Mouse (Mus musculus): ENCODE data around the gene Klf9.

Gene Klf9

DNA sequence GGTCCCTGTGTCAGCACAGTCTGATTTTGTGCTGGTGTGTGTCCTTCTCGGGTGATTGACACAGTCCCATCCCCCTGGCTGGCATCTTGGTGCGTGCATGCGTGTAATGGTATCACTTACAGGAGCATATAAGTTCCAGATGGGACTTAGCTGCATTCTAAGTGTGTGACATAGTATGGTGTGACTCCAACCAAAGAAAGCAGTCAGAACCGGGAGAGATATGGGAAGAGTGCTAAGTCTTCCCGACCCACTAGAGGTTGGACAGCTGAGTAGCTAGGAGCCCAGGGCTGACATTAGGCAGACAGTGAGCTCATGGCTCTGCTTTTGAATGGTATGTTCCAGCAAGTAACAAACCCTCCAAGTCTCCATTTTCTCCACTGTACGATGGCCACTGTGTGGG is 21.9 kb downstream of the Klf9 start:
- DNase-seq (ENCODE audit: low spot score in 2 of 2): no peak

DNA sequence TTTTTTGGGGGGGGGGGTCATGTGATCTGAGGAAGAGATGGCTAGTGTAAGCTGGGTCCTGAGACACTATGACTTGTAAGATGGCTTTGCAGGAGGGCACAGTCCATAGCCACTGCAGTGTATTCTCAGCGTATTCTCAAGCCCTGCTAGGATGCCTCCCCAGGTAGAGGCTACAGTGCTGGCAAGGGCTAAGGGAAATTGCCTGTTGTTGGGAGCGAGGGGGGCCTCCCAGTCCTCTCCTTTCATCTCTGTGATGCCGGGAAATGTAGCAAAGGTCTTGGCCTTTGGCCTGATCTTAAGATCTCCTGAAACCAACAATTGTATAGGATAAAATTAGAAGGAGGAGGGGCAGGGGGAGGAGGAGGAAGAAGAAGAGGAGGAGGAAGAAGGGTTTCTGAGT is 22.3 kb downstream of the Klf9 start:
- no peak for DNase-seq (ENCODE audit: low spot score in 2 of 2)

DNA sequence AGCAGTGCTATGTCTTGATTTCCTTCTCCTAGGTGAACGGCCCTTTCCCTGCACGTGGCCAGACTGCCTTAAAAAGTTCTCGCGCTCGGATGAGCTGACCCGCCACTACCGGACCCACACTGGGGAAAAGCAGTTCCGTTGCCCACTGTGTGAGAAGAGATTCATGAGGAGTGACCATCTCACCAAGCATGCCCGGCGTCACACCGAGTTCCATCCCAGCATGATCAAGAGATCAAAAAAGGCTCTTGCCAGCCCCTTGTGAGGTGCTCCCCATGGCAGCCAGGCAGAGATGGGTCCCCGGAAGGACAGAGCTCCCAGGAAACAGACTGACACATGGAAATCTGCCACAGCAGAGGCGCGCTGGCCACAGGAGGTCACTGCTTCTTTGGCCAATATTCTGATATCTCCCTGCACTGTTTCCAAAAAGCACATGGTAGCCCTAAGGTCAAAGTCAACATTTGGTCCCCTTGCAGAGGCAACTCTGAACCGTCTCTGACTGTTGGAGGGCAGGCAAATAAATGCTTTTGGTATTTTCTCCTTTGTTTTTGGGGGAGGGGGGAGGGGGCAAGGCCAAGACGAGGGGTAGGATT is 23.7 kb downstream of the Klf9 start:
- no peak for DNase-seq (ENCODE audit: low spot score in 2 of 2)

DNA sequence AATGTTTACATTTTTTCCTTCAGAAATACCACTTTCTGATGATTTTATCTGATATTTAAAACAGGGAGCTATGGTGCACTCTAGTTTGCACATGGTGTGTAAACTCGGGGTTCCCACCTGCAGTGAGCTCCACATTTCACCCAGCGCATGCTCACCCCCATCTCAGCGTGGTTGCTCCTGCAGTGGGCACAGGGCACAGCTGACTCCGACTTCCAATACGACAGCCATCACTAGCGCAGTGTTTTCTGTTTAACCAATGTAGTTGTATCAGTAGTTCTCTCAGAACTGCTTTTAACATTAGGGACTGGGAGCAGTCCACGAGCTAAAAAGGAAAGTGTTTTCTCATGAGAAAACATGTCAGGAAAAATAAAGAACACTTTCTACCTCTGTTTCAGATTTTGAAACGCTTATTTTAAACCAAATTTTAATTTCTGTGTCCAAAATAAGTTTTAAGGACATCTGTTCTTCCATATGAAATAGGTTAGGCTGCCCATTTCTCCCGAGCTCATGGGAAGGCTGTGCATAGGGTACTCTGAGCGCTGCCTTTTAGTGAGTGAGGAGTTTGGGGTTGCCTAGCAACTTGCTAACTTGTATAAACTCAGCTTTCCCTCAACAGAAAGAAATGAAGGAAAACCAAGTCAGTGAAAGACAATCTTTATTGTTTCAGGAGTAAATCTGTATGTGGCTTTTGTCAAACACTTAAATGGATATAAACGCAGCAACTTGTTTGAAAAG is 25.7 kb downstream of the Klf9 start:
- DNase-seq (ENCODE audit: low spot score in 2 of 2): no peak

DNA sequence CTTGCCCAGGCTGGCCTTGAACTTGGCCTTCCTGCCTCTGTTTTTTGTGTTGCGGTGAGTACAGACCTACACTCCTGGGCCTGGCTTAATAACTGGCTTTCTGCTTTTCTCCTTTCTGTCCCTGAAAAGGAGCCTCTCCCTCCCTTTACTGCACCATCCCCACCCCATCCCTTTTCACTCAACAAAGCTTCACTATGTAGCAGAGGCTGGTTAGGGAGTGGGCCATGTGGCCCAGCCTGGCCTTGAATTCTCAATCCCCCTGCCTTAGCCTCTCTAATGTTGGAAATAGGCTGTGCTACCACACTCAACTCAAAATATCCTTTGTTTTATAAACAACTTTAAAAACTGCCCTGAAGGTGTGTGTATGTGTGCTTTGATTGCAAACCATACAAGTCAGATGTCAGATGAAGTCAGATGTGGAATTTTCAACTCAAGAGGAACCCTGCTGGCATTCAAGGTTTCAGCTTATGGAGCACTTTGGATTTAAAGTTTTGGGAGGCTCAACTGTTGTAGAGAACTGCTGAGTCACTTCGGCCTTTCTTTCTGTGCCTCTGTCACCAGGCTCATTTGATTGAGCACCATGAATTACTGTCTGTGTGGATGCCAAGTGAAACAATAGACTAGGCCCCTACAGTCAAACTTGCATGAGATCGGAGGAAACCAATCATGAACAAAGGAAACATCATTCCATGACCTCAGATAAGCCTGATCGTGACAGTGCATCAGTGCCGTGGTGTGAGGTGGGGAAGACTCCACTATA is 28.1 kb downstream of the Klf9 start:
- DNase-seq (ENCODE audit: low spot score in 2 of 2): no peak

DNA sequence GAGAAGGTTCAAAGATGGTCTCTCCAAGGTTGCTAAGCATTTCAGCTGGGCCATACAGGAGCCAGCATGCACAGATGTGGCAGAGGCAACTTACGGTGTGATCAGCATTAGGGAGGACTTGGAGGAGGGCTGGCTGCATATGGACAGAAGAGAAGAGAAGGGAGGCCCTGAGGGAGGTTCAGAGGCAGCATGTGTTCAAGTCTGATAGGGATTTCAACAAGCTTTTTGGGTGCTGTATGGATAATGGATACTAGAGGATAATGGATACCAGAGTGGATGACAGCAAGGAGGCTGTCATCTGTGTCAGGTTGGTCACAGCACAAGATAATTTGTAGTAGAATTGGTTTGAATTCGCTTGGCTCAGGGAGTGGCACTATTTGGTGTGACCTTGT is 28.6 kb downstream of the Klf9 start:
- no peak for DNase-seq (ENCODE audit: low spot score in 2 of 2)

DNA sequence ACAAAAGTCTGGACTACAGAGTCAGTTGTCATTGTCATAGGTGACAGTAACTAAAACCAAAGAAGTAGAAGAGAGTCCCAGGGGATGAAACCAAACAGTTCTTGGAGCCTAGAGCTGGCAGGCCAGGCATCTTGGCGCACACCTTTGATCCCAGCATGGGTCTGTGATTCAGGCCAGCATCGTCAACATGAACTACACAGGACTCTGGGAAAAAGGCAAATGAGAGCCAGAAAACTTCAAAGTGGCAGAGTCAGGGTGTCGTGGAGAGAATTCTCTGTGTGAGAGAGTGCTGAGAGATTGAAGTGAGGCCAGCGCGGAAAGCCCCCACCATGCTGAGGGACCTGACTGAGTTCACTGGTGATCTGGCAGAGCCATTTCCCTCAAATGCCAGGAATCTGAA is 29.4 kb downstream of the Klf9 start:
- no peak for DNase-seq (ENCODE audit: low spot score in 2 of 2)

DNA sequence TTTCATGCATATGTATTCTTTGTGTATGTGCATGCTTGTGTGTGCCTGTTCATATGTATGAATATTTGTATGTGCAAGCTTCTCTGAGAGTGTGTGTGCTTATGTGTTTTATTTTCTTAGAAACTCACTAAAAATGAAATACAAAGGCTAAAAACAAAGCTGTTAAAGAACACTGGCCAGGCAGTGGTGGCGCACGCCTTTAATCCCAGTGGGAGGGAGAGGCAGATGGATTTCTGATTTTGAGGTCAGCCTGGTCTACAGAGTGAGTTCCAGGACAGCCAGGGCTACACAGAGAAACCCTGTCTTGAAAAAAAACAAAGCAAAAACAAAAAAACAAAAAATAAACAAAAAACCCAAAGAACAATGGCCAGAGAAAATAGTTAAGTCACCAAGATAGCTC is 30.1 kb downstream of the Klf9 start:
- DNase-seq (ENCODE audit: low spot score in 2 of 2): no peak

DNA sequence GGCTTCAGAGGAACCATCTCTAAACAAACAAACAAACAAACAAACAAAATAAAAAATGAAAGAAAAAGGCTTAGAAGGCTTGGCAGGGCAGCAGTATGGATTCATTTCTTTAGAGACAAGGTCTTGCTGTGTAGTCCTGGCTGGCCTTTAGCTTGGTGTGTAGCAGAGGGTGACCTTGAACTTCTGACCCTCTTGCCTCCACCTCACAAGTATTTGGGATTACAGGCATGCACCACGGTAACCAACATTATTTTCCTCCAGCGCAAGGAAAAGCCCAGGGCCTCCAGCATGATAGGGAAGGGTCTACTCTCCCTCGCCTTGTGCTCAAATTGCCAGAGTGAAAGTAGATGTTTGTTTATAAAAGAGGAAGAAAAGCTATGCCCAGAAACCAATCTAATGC is 34.1 kb downstream of the Klf9 start:
- no peak for DNase-seq (ENCODE audit: low spot score in 2 of 2)

DNA sequence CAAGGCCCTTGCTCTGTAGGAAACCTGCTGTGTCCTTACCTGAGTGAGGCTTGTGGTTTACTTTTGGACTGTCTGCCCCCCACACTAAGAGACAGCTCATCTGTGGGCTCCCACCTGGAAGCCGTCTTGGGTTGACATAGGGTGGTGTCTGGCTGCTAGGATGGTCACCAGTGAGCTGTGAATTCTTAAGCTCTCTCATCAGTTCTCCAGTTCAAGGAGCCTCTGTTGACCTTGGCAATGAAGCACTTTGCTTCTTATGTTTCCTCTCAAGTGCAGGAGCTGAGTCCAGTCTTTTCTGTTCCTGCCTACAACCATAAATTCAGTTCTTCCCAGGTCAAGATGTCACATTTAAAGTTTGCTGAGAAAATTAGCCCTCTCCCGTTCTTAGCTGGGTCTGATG is 34.5 kb downstream of the Klf9 start:
- DNase-seq (ENCODE audit: low spot score in 2 of 2): no peak

DNA sequence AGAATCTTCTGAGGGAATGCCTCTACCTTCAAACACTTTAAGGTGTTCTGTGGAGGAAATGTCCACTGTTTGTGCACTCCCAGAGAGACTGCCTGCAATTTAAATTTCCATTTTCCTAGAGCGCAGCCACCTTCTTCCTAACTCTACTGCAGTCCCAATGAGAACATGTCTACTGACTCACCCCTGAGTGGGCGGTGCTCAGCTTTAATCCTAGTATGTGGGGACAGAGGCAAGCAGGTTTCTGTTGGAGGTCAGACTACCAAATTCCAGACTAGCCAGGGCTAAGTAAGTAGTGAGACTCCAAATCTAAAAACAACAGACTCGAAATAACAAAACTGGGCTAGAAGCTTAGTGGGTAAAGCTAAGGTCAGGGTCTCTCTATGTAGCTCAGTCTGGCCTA is 37.5 kb downstream of the Klf9 start:
- no peak for DNase-seq (ENCODE audit: low spot score in 2 of 2)

DNA sequence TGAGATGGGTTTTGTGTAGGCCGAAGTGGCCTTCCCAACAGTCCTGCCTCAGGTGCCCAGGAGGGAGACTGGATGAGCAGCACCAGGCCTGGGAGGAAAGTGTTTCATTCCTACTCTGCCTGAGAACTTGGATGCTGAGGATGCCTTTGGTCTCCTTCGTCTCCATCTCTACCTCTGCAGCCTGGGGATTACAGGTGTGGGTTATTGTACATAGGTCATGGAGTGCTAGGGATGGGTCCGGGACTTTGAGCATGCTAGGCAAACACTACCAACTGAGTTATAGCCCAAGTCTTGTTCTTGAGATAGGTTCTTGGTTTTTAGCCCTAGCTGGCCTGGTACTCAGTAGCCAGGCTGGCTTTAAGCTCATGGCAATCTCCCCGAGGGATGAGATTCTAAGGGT is 42.5 kb downstream of the Klf9 start:
- no peak for DNase-seq (ENCODE audit: low spot score in 2 of 2)

DNA sequence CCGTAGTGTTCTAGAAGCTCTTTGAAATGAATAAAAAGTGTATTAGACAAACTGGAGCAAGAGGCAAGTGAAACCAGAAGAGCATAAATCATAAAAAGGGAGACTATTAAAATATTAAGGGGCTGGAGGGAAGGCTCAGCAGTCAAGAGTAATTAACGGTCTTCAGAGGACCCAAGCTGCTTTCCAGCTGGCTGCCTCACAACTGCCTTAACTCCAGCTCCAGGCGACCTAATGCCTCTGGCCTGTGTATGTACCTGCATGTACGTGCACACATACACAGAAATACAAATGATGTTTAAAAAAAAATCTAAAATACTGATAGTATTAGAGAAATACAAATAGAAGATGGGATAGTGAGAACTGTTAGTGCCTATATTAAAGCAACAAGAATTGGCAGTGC is 43.0 kb downstream of the Klf9 start:
- no peak for DNase-seq (ENCODE audit: low spot score in 2 of 2)

DNA sequence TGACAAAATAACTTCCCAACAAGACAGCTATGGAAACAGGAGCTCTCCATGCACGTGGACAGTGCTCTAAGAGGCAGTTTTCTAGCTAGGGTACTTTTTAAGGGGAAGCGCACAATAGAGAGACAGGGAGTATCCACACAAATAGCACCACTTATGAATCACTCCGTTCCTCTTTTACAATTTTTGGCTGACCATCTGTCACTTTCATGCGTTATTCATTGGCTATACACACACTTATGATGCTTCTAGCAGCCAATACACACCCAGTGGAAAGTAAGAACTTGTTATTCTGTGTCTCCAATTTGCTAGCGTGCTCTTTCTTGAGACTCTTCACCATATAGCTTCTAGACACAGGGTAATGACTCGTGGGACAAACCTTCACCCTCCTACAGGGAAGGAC is 46.7 kb downstream of the Klf9 start:
- no peak for DNase-seq (ENCODE audit: low spot score in 2 of 2)

DNA sequence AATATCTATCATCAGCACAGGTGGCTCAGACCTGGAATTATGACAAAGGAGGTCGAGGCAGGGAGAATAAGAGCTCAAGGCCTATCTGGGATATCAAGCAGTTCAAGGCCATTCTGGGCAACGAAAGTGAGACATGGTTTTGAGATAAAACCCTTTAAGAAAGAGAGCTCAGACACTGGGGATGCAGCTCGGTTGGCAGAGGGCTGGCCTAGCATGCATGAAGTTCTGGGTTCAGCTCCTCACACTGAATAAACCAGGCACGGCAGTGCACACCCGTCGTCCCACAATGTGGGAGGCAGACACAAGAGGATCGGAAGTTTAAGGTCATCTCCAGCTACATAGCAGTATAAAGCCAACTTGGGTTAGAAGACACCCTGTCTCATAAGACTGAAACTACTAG is 48.0 kb downstream of the Klf9 start:
- DNase-seq (ENCODE audit: low spot score in 2 of 2): no peak

DNA sequence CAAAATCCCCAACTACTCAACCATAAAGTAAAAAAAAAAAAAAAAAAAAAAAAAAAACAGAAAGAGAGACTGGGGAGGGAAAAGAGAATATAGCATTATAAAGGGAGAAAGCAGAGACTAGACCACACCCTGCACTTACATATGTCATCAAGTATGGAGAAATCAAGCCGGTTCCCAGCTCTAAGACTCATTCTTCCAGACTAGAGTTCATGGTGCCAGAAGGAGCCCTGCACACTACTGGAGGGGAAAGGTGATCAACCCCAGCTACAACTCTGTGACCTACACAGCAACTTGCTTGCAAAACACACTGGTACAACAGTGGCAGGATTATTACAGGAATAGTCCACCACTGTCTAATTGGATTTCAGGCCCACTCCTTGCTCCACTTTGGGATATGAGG is 48.7 kb downstream of the Klf9 start:
- DNase-seq (ENCODE audit: low spot score in 2 of 2): no peak

DNA sequence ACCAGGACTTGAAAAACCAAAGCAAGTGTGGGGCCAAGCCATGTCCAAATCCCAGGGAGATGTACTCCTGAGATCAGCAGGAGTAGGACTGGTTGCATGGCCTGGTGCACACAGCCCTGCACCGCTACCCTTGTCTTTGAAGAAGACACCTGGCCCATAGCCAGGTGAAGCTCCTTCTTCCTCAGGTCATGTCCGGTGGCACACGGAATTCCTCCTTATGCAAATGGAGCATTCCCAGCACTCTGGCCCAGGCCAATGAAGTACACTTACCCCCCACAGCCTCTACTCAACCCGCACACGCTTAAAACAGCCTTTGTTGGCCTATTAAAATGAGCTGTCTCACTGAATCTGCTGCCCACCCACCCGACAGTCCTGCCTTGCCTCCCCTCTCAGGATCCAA is 50.5 kb downstream of the Klf9 start:
- DNase-seq (ENCODE audit: low spot score in 2 of 2): no peak

DNA sequence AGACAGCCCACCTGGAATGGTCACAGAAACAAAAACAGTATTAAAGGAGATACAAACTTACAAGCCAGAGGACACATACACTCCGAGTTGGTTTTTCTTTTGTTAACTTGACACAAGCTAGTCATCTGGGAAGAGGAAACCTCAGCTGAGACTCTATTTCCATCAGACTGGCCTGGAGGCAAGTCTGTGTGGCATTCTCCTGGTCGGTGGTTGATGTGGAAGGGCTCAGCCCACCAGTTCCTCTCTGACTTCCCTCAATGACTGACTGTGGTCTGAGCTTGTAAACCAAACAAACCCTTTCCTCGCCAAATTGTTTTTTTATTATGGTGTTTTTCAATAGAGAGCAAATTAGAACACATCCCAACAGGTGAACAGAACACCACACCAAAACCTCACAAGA is 52.0 kb downstream of the Klf9 start:
- DNase-seq (ENCODE audit: low spot score in 2 of 2): no peak

DNA sequence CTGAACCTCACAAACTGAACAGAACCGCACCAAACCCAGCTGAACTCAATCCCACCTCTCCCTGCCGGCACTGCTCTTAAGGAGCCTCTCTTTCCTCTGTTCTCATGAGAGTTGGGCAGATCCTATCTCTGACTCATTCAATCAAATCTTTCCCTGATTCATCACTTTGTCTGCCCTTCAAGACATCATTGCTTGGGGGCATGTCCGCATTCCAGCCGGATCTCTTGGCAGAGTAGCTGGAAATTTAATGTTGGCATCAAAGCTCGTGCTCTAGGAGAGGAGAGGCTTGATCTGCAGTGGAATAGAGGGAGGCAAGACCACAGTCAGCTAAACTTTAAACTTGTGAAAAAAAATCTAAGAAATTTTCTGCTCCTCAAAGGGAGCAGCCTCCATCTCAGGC is 61.1 kb downstream of the Klf9 start:
- no peak for DNase-seq (ENCODE audit: low spot score in 2 of 2)

DNA sequence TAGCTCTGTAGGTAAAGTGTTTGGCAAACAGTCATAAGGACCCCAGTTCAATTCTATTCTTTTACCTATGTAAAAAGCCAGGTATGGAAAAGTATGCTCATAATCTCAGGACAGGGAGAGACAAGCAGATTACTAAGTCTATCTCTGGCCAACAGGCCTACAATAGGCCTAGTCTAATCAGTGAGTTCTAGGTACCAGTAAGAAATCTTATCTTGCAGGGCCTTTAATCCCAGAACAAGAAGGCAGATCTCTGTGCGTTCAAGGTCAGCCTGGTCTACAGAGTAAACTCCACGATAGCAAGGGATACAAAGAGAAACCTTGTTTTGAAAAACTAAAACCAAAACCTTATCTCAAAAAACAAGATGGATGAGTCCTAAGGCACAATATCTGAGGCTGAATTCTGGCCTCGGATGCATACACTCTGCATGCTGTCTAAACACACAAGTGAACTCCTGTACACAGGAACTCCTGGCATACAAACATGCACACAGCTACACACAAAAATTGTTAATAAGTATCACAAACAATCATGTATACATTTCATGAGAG is 62.6 kb downstream of the Klf9 start:
- no peak for DNase-seq (ENCODE audit: low spot score in 2 of 2)

DNA sequence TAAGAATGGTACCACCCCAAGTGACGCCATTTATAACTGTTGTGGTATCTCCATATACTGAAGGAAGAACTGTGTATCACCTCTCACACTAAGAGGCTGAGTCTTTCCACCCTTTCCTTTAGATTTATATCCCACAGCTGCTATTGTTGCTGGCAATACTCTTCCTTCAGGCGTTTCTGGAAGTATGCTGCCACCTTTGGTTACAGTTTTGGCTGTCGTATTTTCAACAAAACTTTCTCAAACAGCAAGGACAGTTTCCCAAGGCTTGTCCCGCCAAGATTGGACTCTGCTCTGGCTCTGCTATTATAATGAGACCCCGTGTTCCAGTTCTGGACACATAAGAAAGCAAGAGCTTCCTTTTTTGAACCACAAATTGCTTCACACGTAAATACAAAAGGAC is 70.3 kb downstream of the Klf9 start:
- no peak for DNase-seq (ENCODE audit: low spot score in 2 of 2)

DNA sequence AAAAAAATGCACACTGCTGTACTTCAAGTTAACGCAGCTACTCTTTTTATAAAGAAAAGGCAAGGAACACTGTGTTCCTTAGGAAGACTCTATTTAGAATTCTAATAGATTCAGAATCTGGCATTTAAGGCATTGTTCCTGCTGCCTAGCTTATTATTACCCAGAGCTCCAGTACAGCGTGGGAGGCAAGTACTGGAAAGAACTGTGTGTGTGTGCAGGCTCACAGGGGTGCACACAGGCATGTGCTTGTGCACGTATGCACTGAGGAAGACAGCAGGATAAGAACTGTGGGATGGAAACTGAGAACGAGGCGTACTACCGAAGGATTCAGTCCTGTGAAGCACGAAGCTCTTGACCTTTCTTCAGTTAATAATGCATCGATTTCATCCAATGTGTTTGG is 73.3 kb downstream of the Klf9 start:
- no peak for DNase-seq (ENCODE audit: low spot score in 2 of 2)
